Mouse (Mus musculus) Patski (cell line): ENCODE results near the gene Tcte3. TPM values are rescaled to one million over a fixed set of nuclear protein-coding genes. Genes with fewer than 3 reads are reported as not detected.
"Not testable (repeated sequence)": the region's sequence is repeated elsewhere in the genome, so short reads cannot be mapped to it uniquely, and the experiment has no call there.

Experiments
- ATAC-seq: fragments of 100-300 bp; one replicate; pipeline ENCODE4 v1.8.0; 2021
- CTCF ChIA-PET: fragments of 350-600 bp; sonication (Branson Sonifier 250); formaldehyde crosslinking; loops from one replicate; lab custom pipeline; 2022; ENCODE audit warnings: inconsistent platforms; lab: Charles Lee
- POLR2A ChIA-PET: fragments of 350-600 bp; sonication (Branson Sonifier 250); formaldehyde crosslinking; loops from one replicate; lab custom pipeline; 2022; ENCODE audit warnings: antibody characterized with exemption, inconsistent platforms; lab: Charles Lee
- DNase-seq: peaks from one replicate; pipeline ENCODE4 v3.0.0-alpha.2; 2011; ENCODE audit warnings: low read depth, low spot score
- H3K27me3 ChIP-seq: fragments of 371-371 bp; one replicate; pipeline ENCODE4 v1.5.1; 2021
- CTCF ChIP-seq: fragments of 100-300 bp; IDR thresholded peaks from one replicate; pipeline ENCODE4 v1.5.1; 2021
- in situ Hi-C: fragments of 300-500 bp; cut with MboI; formaldehyde crosslinking; loops from 3 replicates; pipeline ENCODE4 v1.11.1; 2018; ENCODE audit warnings: low pct_unique_long_range_greater_than_20kb, mixed read lengths
- polyA plus RNA-seq: library from polyadenylated mRNA; unstranded; gene quantifications from one replicate; pipeline ENCODE4 v1.2.3, GENCODE M21; 2021

Gene Tcte3
- polyA plus RNA-seq, 1 experiment from 2014 or later = 0.19 TPM

DNA sequence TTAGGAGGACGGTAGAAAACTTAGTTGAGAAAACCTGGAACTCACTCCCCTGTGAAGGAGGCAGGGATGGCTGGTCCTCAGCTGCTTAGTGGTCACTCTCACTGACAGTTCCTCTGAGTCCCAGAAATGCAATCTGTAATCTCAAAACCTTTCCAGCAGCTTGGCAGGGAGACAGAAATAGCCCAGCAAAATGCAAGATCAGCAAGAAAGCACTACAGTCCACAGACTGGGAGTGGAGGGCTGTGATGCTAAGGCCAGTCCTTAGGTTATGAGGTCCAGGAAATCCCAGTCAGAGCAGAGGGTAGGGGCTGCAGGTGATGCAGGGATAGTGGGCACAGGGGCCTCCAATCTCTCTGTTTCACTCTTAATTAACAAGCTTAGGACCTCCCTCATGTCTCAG lies 25.6 kb upstream of the Tcte3 start:
- TF ChIP-seq CTCF = no peak
- CTCF ChIA-PET = interaction anchor here (1.2 to 4.0 kb wide), 6 partner anchors 22 to 400 kb away, joined by 3 to 40 read pairs (median 10); partner anchors contain the start of genes Dll1 and Fam120b
- H3K27me3 ChIP-seq = no peaks in the 10 kb centered on the region
- no peak for DNase-seq
- ATAC-seq = no peak
- in situ Hi-C loops = loop anchor here (25.0 kb wide), 2 partner anchors 320 to 645 kb away; partner anchors contain the start of genes Chd1, Dll1 and Fam120b
- POLR2A ChIA-PET = interaction anchor here (0.6 to 1.9 kb wide), 2 partner anchors 35 to 310 kb away, joined by 3 to 5 read pairs; no protein-coding TSS in a partner anchor

DNA sequence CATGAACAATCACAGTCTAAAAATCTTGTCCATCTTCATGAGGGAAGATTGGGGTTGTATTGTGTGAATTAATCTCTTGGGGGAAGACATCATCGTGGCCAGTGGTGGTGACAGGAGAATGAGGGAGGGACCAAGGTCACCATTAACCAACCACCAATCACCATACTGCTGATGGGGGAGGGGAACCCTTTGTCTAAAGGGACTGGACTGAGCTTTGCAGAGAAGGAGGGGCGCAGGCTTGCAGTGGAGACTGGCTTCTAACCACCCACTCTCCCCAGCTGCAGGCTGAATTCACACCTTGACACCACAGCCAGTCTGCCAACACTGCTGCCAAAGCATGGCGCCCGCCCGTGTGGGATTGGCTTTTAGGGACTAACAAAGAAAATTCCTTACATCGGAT lies 24.8 kb upstream of the Tcte3 start:
- ChIA-PET POLR2A (interaction anchor here (0.6 kb wide), 1 partner anchor 311 kb away, joined by 3 read pairs; no protein-coding TSS in a partner anchor), CTCF (interaction anchor here (1.0 to 4.0 kb wide), 10 partner anchors 10 to 401 kb away, joined by 3 to 40 read pairs (median 7); partner anchors contain the start of genes Dll1 and Fam120b)
- in situ Hi-C loops = loop anchor here (25.0 kb wide), 2 partner anchors 321 to 646 kb away; partner anchors contain the start of genes Chd1, Dll1 and Fam120b
- no peak for DNase-seq
- no peaks in the 10 kb centered on the region for H3K27me3 ChIP-seq
- TF ChIP-seq CTCF = no peak
- no peak for ATAC-seq

DNA sequence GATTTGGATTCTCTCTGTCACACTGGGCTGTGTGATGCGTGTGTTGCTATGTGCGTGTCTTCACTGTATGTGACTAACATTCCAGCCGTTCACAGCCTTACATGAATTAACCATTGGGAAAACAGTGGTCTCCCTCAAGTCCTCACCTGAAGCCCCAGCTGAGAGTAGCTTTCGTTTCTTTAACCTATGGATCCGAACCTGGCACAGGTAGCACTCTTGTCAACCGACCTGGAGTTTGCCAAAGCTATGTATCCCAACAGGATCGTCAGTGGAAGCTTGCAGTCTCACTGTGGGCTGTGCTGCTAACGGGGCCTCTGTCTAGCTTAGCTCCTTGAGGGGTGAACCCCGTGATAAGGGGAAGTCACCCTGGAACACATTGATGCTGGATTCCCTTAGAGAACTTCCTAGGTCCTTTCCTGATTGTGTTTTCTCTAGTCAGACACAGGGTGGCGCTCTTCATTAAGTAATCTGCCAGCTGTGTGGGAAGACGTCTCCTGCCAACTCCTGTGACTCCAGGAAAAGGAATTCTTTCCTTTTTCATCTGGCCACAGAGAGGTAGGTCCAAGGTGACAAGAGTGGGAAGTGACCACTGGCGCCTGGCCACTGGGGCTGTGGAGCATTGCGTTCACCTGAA lies 24.2 kb upstream of the Tcte3 start:
- in situ Hi-C loops = loop anchor here (25.0 kb wide), 2 partner anchors 322 to 647 kb away; partner anchors contain the start of genes Chd1, Dll1 and Fam120b
- DNase-seq (peak; percentile 22), ATAC-seq (peak; percentile 51)
- H3K27me3 ChIP-seq = no peaks in the 10 kb centered on the region
- POLR2A ChIA-PET = interaction anchor here (0.6 to 0.8 kb wide), 2 partner anchors 308 to 312 kb away, joined by 3 read pairs; no protein-coding TSS in a partner anchor
- CTCF ChIA-PET = interaction anchor here (0.6 to 4.0 kb wide), 13 partner anchors 9 to 402 kb away, joined by 3 to 40 read pairs (median 5); partner anchors contain the start of genes Dll1 and Fam120b
- TF ChIP-seq CTCF = peak; percentile 91

DNA sequence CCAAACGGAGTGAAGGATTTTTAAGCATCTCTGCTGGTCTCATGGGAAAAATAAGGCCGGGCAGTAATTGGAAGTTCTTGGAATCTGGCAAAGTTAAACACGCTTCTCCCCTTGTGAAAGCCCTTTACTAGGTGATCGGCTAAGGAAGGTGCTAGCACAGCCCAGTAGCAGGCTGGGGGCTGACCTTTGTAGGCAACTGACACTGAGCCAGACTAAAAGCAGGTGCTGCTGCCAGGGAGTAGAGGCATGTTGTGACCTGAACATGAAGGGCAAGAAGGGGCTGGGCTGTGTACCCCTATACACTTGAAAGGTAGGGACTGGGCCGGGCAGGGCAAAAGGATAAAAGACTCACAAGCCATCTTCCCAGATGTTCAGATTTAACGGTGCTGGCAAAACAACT lies 19.1 kb upstream of the Tcte3 start:
- ChIA-PET CTCF (no interaction called here), POLR2A (no interaction called here)
- ATAC-seq (no peak), DNase-seq (no peak)
- no peak for TF ChIP-seq CTCF
- in situ Hi-C loops = loop anchor here (25.0 kb wide), 2 partner anchors 327 to 652 kb away; partner anchors contain the start of genes Chd1, Dll1 and Fam120b
- H3K27me3 ChIP-seq = no peaks in the 10 kb centered on the region

DNA sequence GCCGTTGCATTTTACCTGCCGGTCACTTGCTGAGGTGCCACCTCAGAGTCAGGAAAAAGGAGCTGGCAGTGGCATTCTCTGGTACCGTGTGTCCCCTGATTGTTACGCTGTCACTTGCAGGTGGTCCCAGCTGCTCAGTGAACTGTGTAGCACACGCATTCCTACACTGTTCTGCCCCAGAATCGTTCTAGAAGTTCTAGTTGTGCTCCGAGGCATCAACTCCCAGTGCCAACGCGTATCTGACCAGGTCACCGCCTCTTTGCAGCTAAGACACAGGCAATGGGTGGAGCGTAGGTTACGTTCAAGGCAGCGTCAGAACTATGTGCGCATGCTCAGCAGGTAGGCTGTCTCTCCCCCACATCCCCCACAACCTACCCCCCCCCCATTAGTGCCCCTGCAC lies 18.4 kb upstream of the Tcte3 start:
- in situ Hi-C loops = loop anchor here (25.0 kb wide), 2 partner anchors 328 to 653 kb away; partner anchors contain the start of genes Chd1, Dll1 and Fam120b
- ChIA-PET CTCF (no interaction called here), POLR2A (no interaction called here)
- TF ChIP-seq CTCF = no peak
- DNase-seq (no peak), ATAC-seq (no peak)
- H3K27me3 ChIP-seq = no peaks in the 10 kb centered on the region

DNA sequence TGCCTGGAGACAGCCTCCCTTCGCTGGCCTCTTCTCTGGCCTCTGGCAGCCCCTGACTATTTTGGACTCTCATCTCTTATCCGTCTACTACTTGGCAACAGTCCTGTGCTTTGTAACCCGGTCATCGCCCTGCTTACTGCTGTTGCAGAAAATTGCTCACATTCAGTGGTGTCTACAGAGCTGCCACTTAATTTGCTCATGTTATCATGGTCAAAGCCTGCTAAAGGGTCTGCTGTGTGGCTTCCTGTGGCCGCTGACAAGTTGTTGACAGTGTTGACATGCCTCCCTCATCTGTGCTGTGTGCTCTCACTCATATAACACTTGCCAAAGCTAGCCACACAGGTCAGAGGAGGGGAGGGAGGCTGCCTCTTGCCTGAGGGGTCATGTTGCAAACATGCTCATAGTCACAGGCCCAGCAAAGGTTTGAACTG lies 16.9 kb upstream of the Tcte3 start:
- no peak for ATAC-seq
- no peak for TF ChIP-seq CTCF
- in situ Hi-C loops = loop anchor here (25.0 kb wide), 2 partner anchors 329 to 654 kb away; partner anchors contain the start of genes Chd1, Dll1 and Fam120b
- CTCF ChIA-PET = interaction anchor here (1.4 kb wide), 1 partner anchor 400 kb away, joined by 3 read pairs; no protein-coding TSS in a partner anchor
- H3K27me3 ChIP-seq = no peaks in the 10 kb centered on the region
- no peak for DNase-seq
- POLR2A ChIA-PET = interaction anchor here (0.9 kb wide), 1 partner anchor 331 kb away, joined by 3 read pairs; no protein-coding TSS in a partner anchor

DNA sequence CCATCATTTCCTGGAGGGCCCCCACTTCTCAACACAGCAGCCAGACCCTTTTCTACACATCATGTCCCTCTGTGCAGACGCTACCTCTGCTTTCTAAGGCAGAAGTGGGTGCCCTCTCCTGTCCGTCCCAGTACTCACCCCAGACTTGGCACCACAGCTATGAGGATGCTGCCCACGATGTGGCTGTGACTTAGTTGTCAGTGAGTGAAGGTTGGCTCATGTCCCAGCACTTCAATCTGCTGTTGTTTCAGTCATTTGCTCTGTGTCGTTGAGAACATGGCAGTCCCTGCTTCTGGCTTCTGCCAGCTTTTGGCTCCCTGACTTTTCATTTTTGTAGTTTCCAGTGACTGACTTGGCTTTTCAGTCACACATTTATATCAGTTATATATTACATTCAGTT lies 14.6 kb upstream of the Tcte3 start:
- ChIA-PET CTCF (interaction anchor here (1.7 kb wide), 1 partner anchor 10 kb away, joined by 7 read pairs; no protein-coding TSS in a partner anchor), POLR2A (no interaction called here)
- in situ Hi-C loops = loop anchor here (25.0 kb wide), 2 partner anchors 331 to 656 kb away; partner anchors contain the start of genes Chd1, Dll1 and Fam120b
- TF ChIP-seq CTCF = no peak
- no peaks in the 10 kb centered on the region for H3K27me3 ChIP-seq
- DNase-seq (no peak), ATAC-seq (no peak)

DNA sequence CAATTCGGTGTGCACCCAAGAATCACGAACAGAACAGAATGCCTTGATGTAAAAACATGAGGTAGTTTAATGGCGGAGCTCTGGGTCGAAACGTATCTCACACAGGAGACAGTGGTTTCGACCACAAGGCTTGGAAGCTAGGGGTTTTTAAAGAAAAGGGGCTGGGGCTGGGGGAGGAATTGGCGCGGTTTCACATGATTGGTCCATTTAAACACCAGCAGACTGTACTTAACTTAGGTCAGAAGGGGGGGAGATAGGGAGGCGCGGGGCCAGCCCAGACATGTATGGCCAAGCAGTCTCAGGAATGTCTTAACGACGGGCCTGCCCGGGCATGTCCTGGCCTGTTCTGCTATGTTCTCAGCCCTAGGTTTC lies 12.5 kb upstream of the Tcte3 start:
- H3K27me3 ChIP-seq, DNase-seq, ATAC-seq, CTCF ChIA-PET, POLR2A ChIA-PET: not testable (repeated sequence)
- in situ Hi-C loops = loop anchor here (25.0 kb wide), 2 partner anchors 333 to 658 kb away; partner anchors contain the start of genes Chd1, Dll1 and Fam120b

DNA sequence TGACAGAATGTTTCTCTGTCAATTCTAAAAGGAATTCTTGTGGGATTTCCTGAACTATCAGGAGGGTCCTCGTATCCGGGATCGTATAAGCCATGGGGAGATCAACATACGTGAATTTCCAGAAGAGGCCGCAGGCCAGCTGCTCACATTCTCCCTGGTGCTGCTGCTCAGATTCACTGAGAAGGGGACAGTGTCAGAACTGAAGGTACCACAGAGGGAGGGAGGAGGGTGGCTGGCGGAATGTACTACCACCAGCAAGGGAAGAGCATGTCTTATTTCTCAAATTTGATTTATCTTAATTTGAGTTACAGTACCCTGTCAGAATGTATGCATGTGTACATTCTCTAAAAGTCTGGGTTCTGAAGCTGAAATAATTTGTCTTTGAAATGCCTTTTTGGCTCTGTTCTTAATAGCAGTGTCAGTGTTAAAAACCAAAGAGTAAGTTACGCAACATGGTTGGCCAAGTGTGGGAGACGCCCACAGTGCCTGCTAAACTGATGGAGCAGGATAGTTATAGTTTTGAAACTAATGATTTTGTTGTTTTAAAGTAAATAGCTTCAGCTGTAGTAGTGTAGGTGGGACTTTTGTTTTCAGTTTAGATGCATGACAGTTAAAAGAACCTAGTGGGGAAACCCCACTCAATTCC lies 12.0 kb upstream of the Tcte3 start:
- DNase-seq, H3K27me3 ChIP-seq, CTCF ChIA-PET, ATAC-seq, POLR2A ChIA-PET: not testable (repeated sequence)
- in situ Hi-C loops = loop anchor here (25.0 kb wide), 2 partner anchors 334 to 659 kb away; partner anchors contain the start of genes Chd1, Dll1 and Fam120b

DNA sequence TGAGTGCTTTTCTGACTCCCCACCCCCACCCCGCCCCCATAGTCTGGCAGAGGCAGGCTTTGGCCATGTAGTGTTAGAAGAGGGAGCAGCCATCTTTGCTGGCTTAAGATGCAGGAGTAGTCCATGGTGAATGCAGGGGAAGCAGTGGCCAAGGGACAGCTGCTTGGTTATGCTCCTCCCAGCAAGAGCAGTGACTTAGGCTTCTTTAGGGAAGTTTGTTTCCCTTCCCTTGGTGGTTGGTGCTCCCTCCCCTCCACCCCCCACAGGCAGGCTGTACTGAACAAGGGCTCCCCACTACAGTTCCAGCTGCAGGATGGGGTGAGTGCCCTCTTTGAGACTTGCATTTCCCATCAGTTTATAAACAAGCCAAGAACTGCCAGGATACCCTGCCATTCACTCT lies 11.5 kb upstream of the Tcte3 start:
- POLR2A ChIA-PET, DNase-seq, CTCF ChIA-PET, H3K27me3 ChIP-seq: not testable (repeated sequence)
- ATAC-seq = peak; percentile 37
- in situ Hi-C loops = loop anchor here (25.0 kb wide), 2 partner anchors 335 to 660 kb away; partner anchors contain the start of genes Chd1, Dll1 and Fam120b

DNA sequence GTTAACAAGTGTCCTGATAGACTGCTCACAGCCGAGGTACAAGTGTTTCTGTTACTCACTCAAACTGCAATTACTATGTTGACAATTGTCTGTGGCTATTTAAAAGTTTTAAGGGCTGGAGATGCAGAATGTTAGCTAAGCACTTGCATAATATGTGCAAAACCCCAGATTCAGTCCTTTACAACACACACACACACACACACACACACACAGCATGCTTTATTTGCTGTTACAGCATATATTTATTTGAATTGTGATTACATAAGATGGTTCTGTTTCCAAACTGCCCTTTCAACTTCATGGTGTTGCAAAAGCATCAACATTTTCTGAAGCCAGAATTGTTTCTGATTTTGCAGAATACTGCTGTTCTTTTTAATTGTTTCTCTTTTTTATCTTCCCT lies 9.1 kb upstream of the Tcte3 start:
- CTCF ChIA-PET, ATAC-seq: not testable (repeated sequence)

DNA sequence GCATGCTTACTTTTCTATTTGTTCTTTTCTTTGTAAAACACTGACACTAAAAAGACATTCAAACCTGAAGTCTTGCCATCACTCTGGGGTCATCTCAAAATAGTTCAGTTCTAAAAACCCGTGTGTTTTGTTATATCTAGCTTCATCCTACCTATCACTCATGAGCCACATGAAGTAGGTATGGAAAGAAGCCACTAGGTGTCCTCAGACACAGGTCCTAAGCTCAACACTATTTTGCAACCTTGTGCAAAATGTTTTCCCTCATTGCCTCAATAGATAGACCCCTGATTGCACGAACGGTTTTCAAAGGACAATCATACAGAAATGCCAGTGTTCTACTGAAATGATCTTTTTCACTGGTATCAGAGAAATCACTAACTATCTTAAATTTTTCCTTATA lies 833 bp downstream of the Tcte3 start:
- H3K27me3 ChIP-seq, CTCF ChIA-PET, DNase-seq, POLR2A ChIA-PET, in situ Hi-C loops: not testable (repeated sequence)
- peak; percentile 69 for ATAC-seq

More for the DNA sequence above, 9.1 kb upstream of the Tcte3 start:
- DNase-seq, H3K27me3 ChIP-seq, POLR2A ChIA-PET: not testable (repeated sequence)
- in situ Hi-C loops = loop anchor here (25.0 kb wide), 2 partner anchors 337 to 662 kb away; partner anchors contain the start of genes Chd1, Dll1 and Fam120b

DNA sequence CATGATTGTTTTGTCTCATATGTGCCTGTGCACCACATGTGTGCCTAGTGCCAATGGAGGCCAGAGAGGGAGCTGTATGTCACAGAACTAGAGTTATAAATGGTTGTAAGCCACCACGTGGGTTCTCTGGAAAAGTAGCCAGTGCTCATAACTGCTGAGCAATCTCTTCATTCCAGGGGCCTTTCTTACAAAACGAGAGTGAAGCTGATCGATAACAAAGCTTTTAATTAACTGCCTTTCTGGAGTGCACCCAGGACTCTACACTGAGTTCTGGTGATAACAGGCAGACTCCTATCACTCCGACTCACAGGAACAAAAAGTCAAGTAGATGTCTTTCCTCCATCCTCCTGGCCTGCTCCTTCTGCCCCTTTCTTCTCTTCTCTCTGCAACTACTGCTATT lies 9.9 kb downstream of the Tcte3 start:
- POLR2A ChIA-PET, CTCF ChIA-PET, DNase-seq, H3K27me3 ChIP-seq, in situ Hi-C loops, ATAC-seq: not testable (repeated sequence)

DNA sequence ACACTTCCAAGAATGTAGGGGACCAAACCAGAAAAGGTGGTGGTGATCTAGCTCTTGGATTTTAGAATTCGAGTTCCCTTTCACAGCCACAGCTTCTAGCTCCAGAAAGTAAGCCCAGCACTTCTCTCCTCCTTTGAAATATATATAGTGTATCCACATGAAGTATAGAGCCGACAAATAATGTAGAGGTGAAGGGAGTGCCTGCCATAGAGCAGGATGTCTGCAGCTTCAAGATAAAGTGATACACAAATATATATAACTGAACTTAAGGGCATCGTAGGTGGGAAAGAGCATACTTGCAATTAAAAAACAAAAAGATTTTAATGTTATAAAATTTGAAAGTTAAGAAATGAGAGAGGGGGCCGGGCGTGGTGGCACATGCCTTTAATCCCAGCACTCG lies 15.8 kb downstream of the Tcte3 start:
- CTCF ChIA-PET, in situ Hi-C loops, POLR2A ChIA-PET, ATAC-seq, H3K27me3 ChIP-seq, DNase-seq: not testable (repeated sequence)
